Mouse (Mus musculus) embryonic facial prominence, embryonic 15.5 days (tissue): ENCODE data around the gene Cavin3. TPM values are rescaled to one million over a fixed set of nuclear protein-coding genes. Genes with fewer than 3 reads are reported as not detected.
"Not testable (repeated sequence)": the region's sequence is repeated elsewhere in the genome, so short reads cannot be mapped to it uniquely, and the experiment has no call there.

Experiments used
- ATAC-seq: fragments of 200-750 bp; cut with Nextera tagmentation; 2 replicates; pipeline ENCODE4 v1.8.0; 2017; ENCODE audit warnings: low read depth, moderate TSS enrichment; ENCODE audit not compliant: insufficient number of reproducible peaks, low FRiP score, low TSS enrichment
- H3K27ac ChIP-seq: fragments of 300-500 bp; sonication (generic); replicated peaks from 2 replicates; pipeline ENCODE4 v1.5.1; 2015; ENCODE audit warnings: mild to moderate bottlenecking, inconsistent platforms
- H3K27me3 ChIP-seq: fragments of 300-500 bp; sonication (generic); 2 replicates; pipeline ENCODE4 v1.6.1; 2015; ENCODE audit warnings: inconsistent platforms
- H3K36me3 ChIP-seq: fragments of 300-500 bp; sonication (generic); 2 replicates; pipeline ENCODE4 v1.6.1; 2015; ENCODE audit warnings: mild to moderate bottlenecking, inconsistent platforms
- H3K4me1 ChIP-seq: fragments of 300-500 bp; sonication (generic); 2 replicates; pipeline ENCODE4 v1.6.1; 2015; ENCODE audit warnings: inconsistent platforms
- H3K4me2 ChIP-seq: fragments of 300-500 bp; sonication (generic); replicated peaks from 2 replicates; pipeline ENCODE4 v1.6.1; 2015; ENCODE audit warnings: mild to moderate bottlenecking, inconsistent platforms
- H3K4me3 ChIP-seq: fragments of 300-500 bp; sonication (generic); replicated peaks from 2 replicates; pipeline ENCODE4 v1.5.1; 2015; ENCODE audit warnings: mild to moderate bottlenecking, inconsistent platforms
- H3K9ac ChIP-seq: fragments of 300-500 bp; sonication (generic); 2 replicates; pipeline ENCODE4 v1.6.1; 2015; ENCODE audit warnings: inconsistent platforms
- H3K9me3 ChIP-seq: fragments of 300-500 bp; sonication (generic); replicated peaks from 2 replicates; pipeline ENCODE4 v1.6.1; 2016; ENCODE audit warnings: inconsistent platforms
- WGBS: fragments of 180-500 bp; shearing (Covaris S2); methylation state at CpG from one replicate; pipeline ENCODE4 v1.1.7; 2015; 5-methylcytosine and 5-hydroxymethylcytosine counted together
- polyA plus RNA-seq: library from polyadenylated mRNA; unstranded; fragments of >200 nt; fragmentation: Nextera tagmentation; extraction: Ambion mirVana; gene quantifications from 2 replicates; pipeline ENCODE4 v1.2.1, GENCODE M21; 2015

Cavin3 gene
- polyA plus RNA-seq, 1 experiment from 2014 or later = 150 TPM

DNA sequence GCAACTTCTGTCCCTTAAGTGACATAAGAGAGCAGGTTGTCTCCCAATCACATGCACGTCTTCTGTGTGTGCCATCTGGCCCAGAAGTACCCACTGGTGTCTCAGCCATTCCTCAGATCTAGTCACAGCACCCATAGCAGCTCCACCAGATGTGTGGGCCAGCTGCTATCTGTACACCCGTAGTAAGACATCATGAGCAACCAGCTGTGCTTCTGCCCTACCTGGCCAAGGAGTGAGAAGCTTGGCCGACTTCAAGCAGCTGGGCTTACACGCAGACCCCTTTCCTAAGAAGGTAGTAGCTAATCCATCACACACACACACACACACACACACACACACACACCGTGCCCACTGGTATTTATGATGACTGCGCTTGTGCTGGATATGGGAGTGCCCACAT is 2.9 kb downstream of the Cavin3 start:
- Histone ChIP-seq H3K9ac (no peak overlapping the region), H3K4me2 (no peak overlapping the region), H3K36me3 (no peaks in the 10 kb centered on the region), H3K27ac (no peak overlapping the region), H3K9me3 (no peaks in the 10 kb centered on the region), H3K27me3 (no peaks in the 10 kb centered on the region), H3K4me1 (peaks cover 31% of the 10 kb centered on the region), H3K4me3 (no peak overlapping the region)
- WGBS = 78% methylated on average over 6 of the region's 6 CpGs
- no peak for ATAC-seq

GRCm38 (mm10) chr7:105478344-105478743 is 3.8 kb downstream of the Cavin3 start:
- no peak overlapping the region for H3K27ac ChIP-seq
- peaks cover 31% of the 10 kb centered on the region for H3K4me1 ChIP-seq
- no peaks in the 10 kb centered on the region for H3K9me3 ChIP-seq
- WGBS = 89% methylated on average over 8 of the region's 8 CpGs
- no peaks in the 10 kb centered on the region for H3K27me3 ChIP-seq
- no peaks in the 10 kb centered on the region for H3K36me3 ChIP-seq
- no peak overlapping the region for H3K4me2 ChIP-seq
- no peak for ATAC-seq
- no peak overlapping the region for H3K4me3 ChIP-seq
- H3K9ac ChIP-seq = no peak overlapping the region

DNA sequence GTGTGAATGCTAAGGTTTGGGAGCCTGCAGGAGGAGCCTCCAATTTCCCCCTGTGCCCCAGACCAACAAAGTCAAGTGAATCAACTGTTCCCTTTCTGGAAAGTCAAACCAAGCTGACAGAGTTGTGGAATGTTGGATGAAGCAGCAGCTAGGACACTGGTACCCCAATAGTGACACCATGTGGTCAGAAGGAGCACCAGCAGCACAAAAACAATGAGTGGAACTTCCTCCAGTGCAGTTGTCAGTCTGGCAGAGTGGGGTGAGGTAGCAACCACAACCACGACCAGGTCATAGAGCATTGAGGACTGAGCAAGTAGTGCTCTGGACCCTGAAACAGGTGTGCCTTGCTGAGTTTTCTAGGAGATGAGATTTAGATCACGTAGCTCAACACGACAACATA is 4.3 kb downstream of the Cavin3 start:
- H3K36me3 ChIP-seq = no peaks in the 10 kb centered on the region
- no peak overlapping the region for H3K9ac ChIP-seq
- no peak for ATAC-seq
- no peak overlapping the region for H3K4me2 ChIP-seq
- H3K4me1 ChIP-seq = peaks cover 26% of the 10 kb centered on the region
- no peak overlapping the region for H3K27ac ChIP-seq
- no peaks in the 10 kb centered on the region for H3K27me3 ChIP-seq
- WGBS = 60% methylated on average over 3 of the region's 3 CpGs
- no peak overlapping the region for H3K4me3 ChIP-seq
- no peaks in the 10 kb centered on the region for H3K9me3 ChIP-seq

DNA sequence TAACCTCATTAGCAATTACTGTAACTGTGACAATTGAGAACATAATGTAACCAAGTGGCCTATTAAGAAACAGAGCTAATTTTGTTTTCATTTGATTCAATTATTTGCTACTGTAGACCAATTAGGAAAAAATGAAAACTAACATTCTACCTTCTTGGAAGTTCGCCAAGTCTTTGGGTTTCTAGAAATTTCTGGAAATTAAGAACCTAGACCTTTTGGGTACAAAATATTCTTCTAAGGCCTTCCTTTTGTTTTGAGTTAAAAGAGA is 4.7 kb downstream of the Cavin3 start:
- Histone ChIP-seq H3K27me3 (no peaks in the 10 kb centered on the region), H3K4me3 (no peak overlapping the region), H3K36me3 (no peaks in the 10 kb centered on the region), H3K4me1 (peaks cover 22% of the 10 kb centered on the region), H3K9ac (no peak overlapping the region), H3K9me3 (no peaks in the 10 kb centered on the region), H3K27ac (no peak overlapping the region), H3K4me2 (no peak overlapping the region)
- WGBS = 87% methylated on average over 1 of the region's 1 CpGs
- ATAC-seq = no peak

GRCm38 (mm10) chr7:105476683-105477432 is 5.2 kb downstream of the Cavin3 start:
- ATAC-seq = no peak
- Histone ChIP-seq H3K9me3 (no peaks in the 10 kb centered on the region), H3K36me3 (no peaks in the 10 kb centered on the region), H3K4me1 (peaks cover 18% of the 10 kb centered on the region), H3K27ac (no peak overlapping the region), H3K4me2 (no peak overlapping the region), H3K27me3 (no peaks in the 10 kb centered on the region), H3K4me3 (no peak overlapping the region), H3K9ac (no peak overlapping the region)
- WGBS = 79% methylated on average over 10 of the region's 10 CpGs

DNA sequence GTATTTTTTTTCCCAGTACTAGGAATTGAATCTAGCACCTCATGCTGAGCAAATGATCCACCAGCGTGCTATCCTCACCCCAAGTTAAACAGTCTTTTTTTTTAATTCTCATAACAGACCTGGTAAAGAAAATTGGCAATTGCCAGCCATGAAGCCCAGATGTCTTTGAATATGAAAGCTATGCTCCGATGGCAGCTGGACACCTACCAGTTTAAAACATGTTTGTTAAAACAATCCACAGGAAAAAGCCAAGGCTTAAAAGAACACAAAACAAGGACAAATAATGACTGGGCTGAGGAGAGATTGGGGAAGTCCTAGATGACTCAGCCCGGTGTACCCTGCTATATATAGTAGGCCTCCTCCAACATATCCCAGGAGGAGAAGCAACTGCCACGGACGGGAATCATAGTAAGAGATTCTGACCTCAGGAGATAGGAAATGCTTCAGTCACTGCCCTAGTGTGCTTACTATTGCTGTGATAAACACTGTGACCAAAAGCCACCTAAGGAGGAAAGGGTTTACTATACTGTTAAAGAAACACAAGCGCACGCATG is 6.6 kb downstream of the Cavin3 start:
- no peaks in the 10 kb centered on the region for H3K36me3 ChIP-seq
- no peaks in the 10 kb centered on the region for H3K27me3 ChIP-seq
- no peak for ATAC-seq
- no peaks in the 10 kb centered on the region for H3K9me3 ChIP-seq
- H3K27ac ChIP-seq = no peak overlapping the region
- peaks cover 5% of the 10 kb centered on the region for H3K4me1 ChIP-seq
- H3K4me2 ChIP-seq = no peak overlapping the region
- H3K9ac ChIP-seq = no peak overlapping the region
- WGBS = 74% methylated on average over 7 of the region's 7 CpGs
- H3K4me3 ChIP-seq = no peak overlapping the region

DNA sequence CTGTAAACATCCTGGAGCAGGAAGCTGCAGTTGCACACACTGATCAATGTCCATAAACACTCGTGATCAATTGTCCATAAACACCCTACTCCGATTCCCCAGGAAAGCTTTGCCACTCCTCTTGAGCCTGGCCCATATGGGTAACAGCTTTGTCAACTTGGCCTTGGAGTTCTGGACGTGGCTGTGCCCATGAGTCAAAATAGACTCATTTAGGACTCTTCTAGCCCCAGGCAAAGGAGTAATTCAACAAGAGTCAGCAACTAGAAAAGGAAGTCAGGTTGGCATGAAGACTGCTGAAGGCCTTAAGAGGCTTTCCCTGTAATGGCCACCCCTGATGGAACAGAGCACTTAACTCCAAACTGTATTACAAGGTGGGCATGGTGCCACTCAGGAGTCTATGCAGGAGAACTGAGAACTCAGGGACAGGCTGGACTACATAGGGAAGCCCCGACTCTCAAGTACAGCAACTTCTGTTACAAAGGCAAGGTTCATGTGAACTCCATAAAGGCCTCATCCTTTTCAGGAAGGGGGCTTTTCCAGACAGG is 7.3 kb downstream of the Cavin3 start:
- no peak overlapping the region for H3K27ac ChIP-seq
- no peaks in the 10 kb centered on the region for H3K27me3 ChIP-seq
- no peaks in the 10 kb centered on the region; the same call in 1 of the 2 replicates for H3K4me1 ChIP-seq
- no peak overlapping the region for H3K9ac ChIP-seq
- H3K9me3 ChIP-seq = no peaks in the 10 kb centered on the region
- no peak for ATAC-seq
- 60% methylated on average over 4 of the region's 4 CpGs for WGBS
- no peak overlapping the region for H3K4me3 ChIP-seq
- H3K4me2 ChIP-seq = no peak overlapping the region
- H3K36me3 ChIP-seq = no peaks in the 10 kb centered on the region

DNA sequence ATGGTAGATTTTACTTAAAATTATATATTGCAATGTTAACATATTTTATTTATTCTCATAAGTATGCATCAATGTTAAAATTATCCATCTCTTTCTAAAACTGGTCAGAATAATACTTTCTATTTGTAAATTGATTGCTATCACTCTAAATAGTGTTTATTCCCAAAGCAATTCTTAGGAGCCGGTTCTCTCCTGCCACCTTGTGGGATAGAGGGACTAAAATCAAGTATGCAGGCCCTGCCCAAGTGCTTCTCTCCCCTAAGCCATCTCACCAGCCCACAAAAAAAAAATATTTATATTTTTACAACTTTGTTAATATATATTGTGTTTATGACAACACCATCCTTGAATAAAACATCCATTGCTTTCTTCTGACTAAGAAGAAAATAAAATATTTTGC is 9.5 kb downstream of the Cavin3 start:
- no peak overlapping the region for H3K4me2 ChIP-seq
- 68% methylated on average over 1 of the region's 1 CpGs for WGBS
- no peak overlapping the region for H3K9ac ChIP-seq
- H3K27ac ChIP-seq = no peak overlapping the region
- no peak for ATAC-seq
- H3K27me3 ChIP-seq = no peaks in the 10 kb centered on the region
- no peak overlapping the region for H3K4me3 ChIP-seq
- no peaks in the 10 kb centered on the region for H3K36me3 ChIP-seq
- H3K9me3 ChIP-seq = no peaks in the 10 kb centered on the region
- no peaks in the 10 kb centered on the region; the same call in 1 of the 2 replicates for H3K4me1 ChIP-seq

DNA sequence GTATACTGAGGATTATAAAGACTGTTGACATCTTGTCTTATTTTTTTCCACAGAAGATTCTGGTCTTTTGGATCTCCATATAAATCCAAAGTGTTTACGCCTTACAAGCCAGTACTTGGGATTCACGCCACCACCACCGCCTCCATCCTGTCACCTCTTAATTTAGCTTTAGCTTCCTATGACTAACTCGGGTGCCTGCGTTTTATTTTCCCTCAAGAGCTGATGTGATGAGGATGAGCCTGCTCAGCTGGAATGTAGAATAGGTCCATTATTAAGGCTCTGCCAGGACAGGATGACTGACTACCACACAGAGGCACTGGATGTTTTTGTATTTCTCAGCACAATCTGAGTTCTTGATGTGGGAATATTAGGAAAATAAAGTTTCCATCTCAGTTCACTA is 16.6 kb downstream of the Cavin3 start:
- 82% methylated on average over 5 of the region's 5 CpGs for WGBS
- H3K9ac ChIP-seq, H3K9me3 ChIP-seq, H3K36me3 ChIP-seq, ATAC-seq, H3K27ac ChIP-seq, H3K4me1 ChIP-seq, H3K4me2 ChIP-seq, H3K4me3 ChIP-seq, H3K27me3 ChIP-seq: not testable (repeated sequence)

DNA sequence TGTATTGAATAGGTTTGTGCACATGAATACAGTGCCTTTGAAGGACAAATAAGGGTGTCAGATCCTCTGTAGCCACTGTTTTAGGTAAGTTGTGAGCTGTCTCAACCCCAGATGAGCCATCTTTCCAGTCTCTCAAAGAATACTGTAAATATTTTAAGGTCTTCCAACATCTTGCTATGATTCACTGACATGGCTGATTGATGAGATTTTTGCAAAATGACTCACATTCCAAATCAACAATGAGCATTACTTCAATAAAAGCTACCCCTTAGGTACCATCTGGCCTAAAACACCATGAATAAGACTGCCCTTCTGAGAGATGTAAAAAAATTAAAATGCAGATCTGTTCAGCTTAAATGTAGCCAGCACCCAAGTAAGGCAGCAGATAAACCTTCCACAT is 23.6 kb downstream of the Cavin3 start:
- no peak for ATAC-seq
- no peaks in the 10 kb centered on the region for H3K27me3 ChIP-seq

DNA sequence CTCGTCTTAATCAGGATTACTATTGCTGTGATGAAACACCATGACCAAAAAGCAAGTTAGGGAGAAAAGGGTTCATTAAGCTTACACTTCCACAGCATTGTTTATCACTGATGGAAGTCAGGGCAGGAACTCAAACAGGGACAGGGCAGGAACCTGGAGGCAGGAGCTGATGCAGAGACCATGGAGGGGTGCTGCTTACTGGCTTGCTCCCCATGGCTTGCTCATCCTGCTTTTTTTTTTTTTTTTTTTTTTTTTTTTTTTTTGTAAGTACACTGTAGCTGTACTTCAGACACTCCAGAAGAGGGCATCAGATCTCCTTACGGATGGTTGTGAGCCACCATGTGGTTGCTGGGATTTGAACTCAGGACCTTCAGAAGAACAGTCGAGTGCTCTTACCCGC is 28.8 kb downstream of the Cavin3 start:
- H3K27ac ChIP-seq, H3K4me3 ChIP-seq, H3K9ac ChIP-seq, H3K27me3 ChIP-seq, ATAC-seq, H3K9me3 ChIP-seq, H3K4me1 ChIP-seq, H3K36me3 ChIP-seq, H3K4me2 ChIP-seq: not testable (repeated sequence)
- 90% methylated on average over 4 of the region's 4 CpGs for WGBS

More for the DNA sequence above, 23.6 kb downstream of the Cavin3 start:
- Histone ChIP-seq H3K9me3 (no peaks in the 10 kb centered on the region), H3K4me1 (no peaks in the 10 kb centered on the region), H3K36me3 (no peaks in the 10 kb centered on the region), H3K27ac (no peak overlapping the region), H3K4me3 (no peak overlapping the region), H3K9ac (no peak overlapping the region), H3K4me2 (no peak overlapping the region)

DNA sequence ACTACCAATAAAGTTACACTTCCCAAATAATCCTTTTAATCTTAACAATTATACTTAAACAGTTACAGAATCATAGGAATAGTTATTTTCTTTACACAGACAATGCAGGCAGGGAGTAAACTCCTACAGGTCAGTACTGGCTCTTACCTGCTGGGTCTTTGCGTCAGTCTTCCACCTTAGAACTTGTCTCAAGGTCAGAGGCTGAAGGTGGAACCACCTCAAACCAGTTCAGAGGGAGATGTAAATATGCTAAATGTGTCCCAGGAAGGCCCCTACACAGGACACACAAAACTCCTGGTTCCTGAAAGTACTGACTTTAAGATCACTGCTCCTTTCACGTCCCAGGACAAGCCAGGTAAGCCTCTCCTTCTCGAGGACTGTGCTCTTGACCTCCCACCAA is 37.0 kb downstream of the Cavin3 start:
- 71% methylated on average over 3 of the region's 3 CpGs for WGBS

More for the DNA sequence above, 37.0 kb downstream of the Cavin3 start:
- Histone ChIP-seq H3K27me3 (no peaks in the 10 kb centered on the region), H3K9ac (no peak overlapping the region), H3K4me3 (no peak overlapping the region), H3K4me2 (no peak overlapping the region), H3K4me1 (no peaks in the 10 kb centered on the region), H3K9me3 (no peaks in the 10 kb centered on the region), H3K36me3 (no peaks in the 10 kb centered on the region), H3K27ac (no peak overlapping the region)
- no peak for ATAC-seq
